Mouse (Mus musculus) bone marrow, adult 2 months (tissue): Measurements from ENCODE around the gene Phldb3. TPM values are rescaled to one million over a fixed set of nuclear protein-coding genes. Genes with fewer than 3 reads are reported as not detected.

Experiments used
- H3K27ac ChIP-seq: fragments of 200-500 bp; 2 replicates; pipeline ENCODE4 v1.5.1; 2012; ENCODE audit warnings: low read depth, mild to moderate bottlenecking, control low read depth, inconsistent platforms, low read length; ENCODE audit not compliant: control insufficient read depth, poor library complexity, insufficient read depth
- H3K4me1 ChIP-seq: fragments of 200-500 bp; 2 replicates; pipeline ENCODE4 v1.6.1; 2011; ENCODE audit warnings: low read length; ENCODE audit not compliant: control insufficient read depth, insufficient read depth
- H3K4me3 ChIP-seq: fragments of 200-500 bp; replicated peaks from 2 replicates; pipeline ENCODE3; 2011; ENCODE audit warnings: mild to moderate bottlenecking, low read depth, low read length, control low read depth; ENCODE audit not compliant: control insufficient read depth
- CTCF ChIP-seq: fragments of 200-500 bp; IDR thresholded peaks from 2 replicates; pipeline ENCODE4 v1.5.1; 2011; ENCODE audit warnings: low read length, control low read depth; ENCODE audit not compliant: control insufficient read depth, insufficient read depth
- POLR2A ChIP-seq: fragments of 200-500 bp; IDR thresholded peaks from 2 replicates; pipeline ENCODE4 v1.6.1; 2011; ENCODE audit warnings: low read depth, mild to moderate bottlenecking, control low read depth, low read length, borderline replicate concordance; ENCODE audit not compliant: control insufficient read depth
- WGBS: fragments of 180-500 bp; shearing (Covaris S2); methylation state at CpG from one replicate; pipeline ENCODE4 v1.1.7; 2018; 5-methylcytosine and 5-hydroxymethylcytosine counted together
- polyA plus RNA-seq: library from polyadenylated mRNA; stranded (reverse); fragments of >200 nt; gene quantifications from 2 replicates; pipeline ENCODE4 v1.2.4, GENCODE M21; 2011; ENCODE audit warnings: low replicate concordance; ENCODE audit not compliant: missing spikeins, insufficient read depth, insufficient read length

The Phldb3 gene
- polyA plus RNA-seq, 1 experiment = 8.2 TPM

- H3K4me1 ChIP-seq = peaks cover 1% of the 10 kb centered on the region
- no peak overlapping the region for H3K4me3 ChIP-seq
- no peak overlapping the region for H3K27ac ChIP-seq
- WGBS = 89% methylated on average over 15 of the region's 15 CpGs
- TF ChIP-seq CTCF (peak; percentile 39; the same call in 1 of the 2 replicates), POLR2A (no peak)
These were observed 11.1 kb upstream of the Phldb3 start for GRCm38 (mm10) chr7:24599211-24600067.

DNA sequence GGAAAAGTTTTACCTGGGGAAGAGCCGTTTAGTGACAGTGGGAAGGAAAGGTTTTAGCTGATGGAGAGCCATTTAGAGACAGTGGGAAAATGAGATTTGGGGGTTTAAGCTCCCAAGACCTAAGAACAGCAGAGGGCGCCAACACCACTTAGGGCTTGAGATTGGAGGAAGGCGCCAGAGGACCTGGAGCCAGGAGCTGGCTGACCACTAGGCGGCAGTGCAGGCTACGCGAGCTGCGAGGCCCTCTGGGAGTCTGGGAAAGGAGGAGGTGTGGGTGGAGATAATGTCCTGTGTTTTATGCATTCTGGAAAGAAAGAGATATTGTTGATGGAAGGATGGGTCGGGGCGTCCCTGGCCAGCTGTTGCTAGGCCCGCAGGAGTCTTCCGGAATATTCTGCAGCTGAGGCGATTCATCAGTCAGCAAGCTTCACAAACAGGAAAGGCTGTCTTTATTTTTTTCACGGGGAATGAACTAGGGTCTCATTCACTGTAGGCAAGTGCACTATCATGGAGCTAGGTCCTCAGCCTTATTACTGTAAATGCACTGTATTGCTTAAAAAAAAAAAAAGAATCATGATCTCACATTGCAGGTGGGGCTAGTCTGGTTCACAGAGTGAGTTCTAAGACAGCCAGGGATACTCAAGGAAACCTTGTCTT, 9.5 kb upstream of the Phldb3 start:
- Histone ChIP-seq H3K4me3 (no peak overlapping the region), H3K4me1 (peaks cover 1% of the 10 kb centered on the region), H3K27ac (no peak overlapping the region)
- TF ChIP-seq POLR2A (peak; percentile 52; the same call in 1 of the 2 replicates), CTCF (peak; percentile 100)
- WGBS = 4% methylated on average over 13 of the region's 13 CpGs

GRCm38 (mm10) chr7:24605561-24605960, 5.0 kb upstream of the Phldb3 start:
- H3K4me1 ChIP-seq = peaks cover 3% of the 10 kb centered on the region
- TF ChIP-seq CTCF (no peak), POLR2A (no peak)
- no peak overlapping the region for H3K27ac ChIP-seq
- H3K4me3 ChIP-seq = no peak overlapping the region
- WGBS = 87% methylated on average over 7 of the region's 7 CpGs

DNA sequence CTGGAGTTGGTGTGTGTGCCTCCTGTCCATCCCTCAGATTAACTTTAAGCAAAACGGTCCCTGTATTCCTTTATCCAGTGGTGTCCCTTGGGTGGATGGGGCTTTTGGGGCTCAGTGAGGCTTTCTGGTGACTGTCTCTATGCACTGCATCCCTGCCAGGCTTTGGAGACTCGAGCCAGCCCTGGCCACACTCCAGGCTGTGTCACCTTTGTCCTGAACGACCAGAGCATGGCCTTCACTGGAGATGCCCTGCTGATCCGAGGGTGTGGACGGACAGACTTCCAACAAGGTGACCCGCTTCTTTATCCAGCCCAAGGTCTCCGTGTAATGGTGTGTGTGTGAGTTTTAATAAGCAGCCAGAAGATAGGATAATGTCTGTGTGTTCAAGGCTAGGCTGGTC, 4.5 kb upstream of the Phldb3 start:
- no peak overlapping the region for H3K27ac ChIP-seq
- no peak for TF ChIP-seq CTCF
- TF ChIP-seq POLR2A = no peak
- H3K4me1 ChIP-seq = peaks cover 3% of the 10 kb centered on the region
- no peak overlapping the region for H3K4me3 ChIP-seq
- 75% methylated on average over 7 of the region's 7 CpGs for WGBS

DNA sequence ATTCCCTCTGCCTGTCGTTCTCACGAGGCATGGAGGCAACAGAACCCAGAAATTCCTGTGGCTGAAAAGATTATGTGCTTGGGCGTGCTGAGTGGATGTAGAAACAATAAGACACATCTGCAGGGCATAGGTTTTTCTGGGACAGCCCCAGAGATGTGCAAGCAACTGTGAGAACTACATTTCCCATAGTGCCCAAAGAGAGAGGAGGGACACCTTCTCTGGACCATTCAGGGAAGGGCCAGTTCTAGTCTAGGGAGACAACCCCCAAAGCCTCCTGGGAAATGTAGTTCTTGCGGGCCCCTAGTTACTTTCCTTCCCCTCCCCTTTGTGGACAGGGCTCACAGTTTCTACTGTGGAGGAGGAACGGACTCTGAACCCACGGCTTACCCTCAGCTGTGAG, 2.5 kb upstream of the Phldb3 start:
- H3K4me1 ChIP-seq = peaks cover 2% of the 10 kb centered on the region; the same call in 1 of the 2 replicates
- TF ChIP-seq CTCF (no peak), POLR2A (no peak)
- H3K27ac ChIP-seq = peak overlapping the region; percentile 37; the same call in 1 of the 2 replicates
- WGBS = 36% methylated on average over 6 of the region's 6 CpGs
- peak overlapping the region; percentile 10 for H3K4me3 ChIP-seq

DNA sequence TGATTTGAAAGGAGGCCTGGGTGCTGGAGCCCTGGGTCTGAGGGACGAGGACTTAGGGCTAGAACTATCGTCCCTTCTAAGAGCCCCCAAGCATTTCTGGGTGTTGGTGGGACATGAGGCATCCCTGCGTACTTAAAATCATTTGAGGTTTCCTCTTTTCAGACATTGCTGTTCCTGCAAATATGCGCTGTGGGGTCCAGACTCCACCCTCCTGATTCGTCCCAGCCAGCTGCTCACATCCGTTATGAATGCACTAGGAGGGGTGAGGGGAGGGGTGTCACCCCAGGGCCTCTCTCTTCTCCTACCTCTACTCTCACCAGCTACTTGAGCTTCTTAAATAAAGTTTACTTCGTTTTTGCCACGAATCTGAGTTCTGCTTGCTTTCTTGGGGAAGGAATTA, 2.0 kb upstream of the Phldb3 start:
- H3K4me3 ChIP-seq = peak overlapping the region; percentile 10

GRCm38 (mm10) chr7:24610879-24611494, 424 bp downstream of the Phldb3 start:
- peak; percentile 54; the same call in 1 of the 2 replicates for TF ChIP-seq POLR2A
- TF ChIP-seq CTCF = no peak
- Histone ChIP-seq H3K4me3 (peak overlapping the region; percentile 92), H3K4me1 (peaks cover 2% of the 10 kb centered on the region; the same call in 1 of the 2 replicates), H3K27ac (peak overlapping the region; percentile 66)
- under 1% methylated on average over 36 of the region's 36 CpGs for WGBS

More for the DNA sequence above, 2.0 kb upstream of the Phldb3 start:
- Histone ChIP-seq H3K27ac (peak overlapping the region; percentile 37), H3K4me1 (peaks cover 2% of the 10 kb centered on the region; the same call in 1 of the 2 replicates)
- WGBS = 16% methylated on average over 8 of the region's 8 CpGs
- TF ChIP-seq POLR2A = no peak
- TF ChIP-seq CTCF = no peak

- TF ChIP-seq POLR2A = no peak
- TF ChIP-seq CTCF = no peak
- Histone ChIP-seq H3K4me3 (peak overlapping the region; percentile 92), H3K4me1 (peaks cover 3% of the 10 kb centered on the region; the same call in 1 of the 2 replicates), H3K27ac (no peak overlapping the region)
- WGBS = 13% methylated on average over 7 of the region's 7 CpGs
These were observed 1.1 kb downstream of the Phldb3 start for GRCm38 (mm10) chr7:24611709-24612108.
